Mouse (Mus musculus) limb, embryonic 10.5 days (tissue): ENCODE results near the gene Olfr141. TPM values are rescaled to one million over a fixed set of nuclear protein-coding genes. Genes with fewer than 3 reads are reported as not detected.

Experiments
- DNase-seq: peaks from one replicate; pipeline ENCODE4 v3.0.0-alpha.2; 2017; ENCODE audit warnings: low spot score
- H3K27ac ChIP-seq: fragments of 300-500 bp; sonication (generic); 2 replicates; pipeline ENCODE4 v1.5.1; 2016; ENCODE audit warnings: mild to moderate bottlenecking
- H3K27me3 ChIP-seq: fragments of 300-500 bp; sonication (generic); 2 replicates; pipeline ENCODE4 v1.6.1; 2016; ENCODE audit warnings: low read depth, mild to moderate bottlenecking; ENCODE audit not compliant: poor library complexity, severe bottlenecking
- H3K36me3 ChIP-seq: fragments of 300-500 bp; sonication (generic); 2 replicates; pipeline ENCODE4 v1.6.1; 2016; ENCODE audit warnings: mild to moderate bottlenecking, moderate library complexity
- H3K4me1 ChIP-seq: fragments of 300-500 bp; sonication (generic); 2 replicates; pipeline ENCODE4 v1.6.1; 2016
- H3K4me3 ChIP-seq: fragments of 300-500 bp; sonication (generic); 2 replicates; pipeline ENCODE4 v1.5.1; 2016; ENCODE audit warnings: mild to moderate bottlenecking, moderate library complexity
- H3K9me3 ChIP-seq: fragments of 300-500 bp; sonication (generic); replicated peaks from 2 replicates; pipeline ENCODE4 v1.6.1; 2016; ENCODE audit warnings: mild to moderate bottlenecking
- WGBS: fragments of 180-500 bp; shearing (Covaris S2); methylation state at CpG from one replicate; pipeline ENCODE4 v1.1.7; 2016; 5-methylcytosine and 5-hydroxymethylcytosine counted together
- polyA plus RNA-seq: library from polyadenylated mRNA; unstranded; fragments of >200 nt; fragmentation: Nextera tagmentation; extraction: Ambion mirVana; gene quantifications from 2 replicates; pipeline ENCODE4 v1.2.1, GENCODE M21; 2016

Olfr141 gene
- polyA plus RNA-seq, result not detected in 2 replicates

- Histone ChIP-seq H3K27me3 (no peaks in the 10 kb centered on the region), H3K27ac (no peak within 1 kb of the TSS), H3K4me3 (no peak within 1 kb of the TSS), H3K9me3 (no peaks in the 10 kb centered on the region), H3K4me1 (no peaks in the 10 kb centered on the region), H3K36me3 (no peaks in the 10 kb centered on the region)
- DNase-seq, result no peak
Observed at GRCm38 (mm10) chr2:86809918-86810317, at the start of gene Olfr141. TSS of gene Olfr141 (minus strand) at chr2:86810018.

- Histone ChIP-seq H3K27me3 (no peaks in the 10 kb centered on the region), H3K4me3 (no peak within 1 kb of the TSS), H3K9me3 (no peaks in the 10 kb centered on the region), H3K27ac (no peak within 1 kb of the TSS), H3K4me1 (no peaks in the 10 kb centered on the region), H3K36me3 (no peaks in the 10 kb centered on the region)
- DNase-seq, result no peak
- 90% methylated on average over 3 of the region's 3 CpGs for WGBS
Observed at GRCm38 (mm10) chr2:86851596-86851995, 41.8 kb upstream of the Olfr141 start, which contains the start of gene Olfr1095. TSS of gene Olfr1095 (minus strand) at chr2:86851696.

- no peaks in the 10 kb centered on the region for H3K36me3 ChIP-seq
- no peak within 1 kb of the TSS for H3K4me3 ChIP-seq
- no peaks in the 10 kb centered on the region for H3K9me3 ChIP-seq
- no peaks in the 10 kb centered on the region for H3K4me1 ChIP-seq
- no peaks in the 10 kb centered on the region for H3K27me3 ChIP-seq
- H3K27ac ChIP-seq, result no peak within 1 kb of the TSS
- no peak for DNase-seq
Observed at GRCm38 (mm10) chr2:86824363-86824762, 14.5 kb upstream of the Olfr141 start, which contains the start of gene Olfr1094. TSS of gene Olfr1094 (plus strand) at chr2:86824663.

GRCm38 (mm10) chr2:86782179-86782578 is 27.6 kb downstream of the Olfr141 start, which contains the start of gene Olfr1093:
TSS of gene Olfr1093 (plus strand) at chr2:86782479.
- no peaks in the 10 kb centered on the region for H3K36me3 ChIP-seq
- no peak within 1 kb of the TSS for H3K27ac ChIP-seq
- H3K9me3 ChIP-seq, result no peaks in the 10 kb centered on the region
- H3K4me3 ChIP-seq, result no peak within 1 kb of the TSS
- no peaks in the 10 kb centered on the region for H3K4me1 ChIP-seq
- no peak for DNase-seq
- H3K27me3 ChIP-seq, result no peaks in the 10 kb centered on the region
- WGBS, result 85% methylated on average over 2 of the region's 2 CpGs

- DNase-seq, result no peak
- Histone ChIP-seq H3K9me3 (no peaks in the 10 kb centered on the region), H3K4me3 (no peak overlapping the region), H3K27me3 (no peaks in the 10 kb centered on the region), H3K27ac (no peak overlapping the region), H3K4me1 (no peaks in the 10 kb centered on the region), H3K36me3 (no peaks in the 10 kb centered on the region)
- 96% methylated on average over 6 of the region's 6 CpGs for WGBS
Observed at GRCm38 (mm10) chr2:86761050-86761449, 48.8 kb downstream of the Olfr141 start.

- Histone ChIP-seq H3K27ac (no peak within 1 kb of the TSS), H3K4me3 (no peak within 1 kb of the TSS), H3K36me3 (no peaks in the 10 kb centered on the region), H3K9me3 (no peaks in the 10 kb centered on the region), H3K27me3 (no peaks in the 10 kb centered on the region), H3K4me1 (no peaks in the 10 kb centered on the region)
- DNase-seq, result no peak
- WGBS, result 92% methylated on average over 1 of the region's 1 CpGs
Observed at GRCm38 (mm10) chr2:86758893-86759292, 50.9 kb downstream of the Olfr141 start, which contains the start of gene Olfr1090. TSS of gene Olfr1090 (minus strand) at chr2:86758993.

Other genes with a start within 250 kb of the Olfr141 start
- gene Olfr1082, start 211.1 kb downstream of the Olfr141 start, polyA plus RNA-seq, result not detected in 2 replicates
- gene Olfr1084, start 170.3 kb downstream of the Olfr141 start, polyA plus RNA-seq, result not detected in 2 replicates
- gene Olfr1085, start 148.0 kb downstream of the Olfr141 start, polyA plus RNA-seq, result not detected in 2 replicates
- not detected in 2 replicates for gene Olfr1086, start 129.9 kb downstream of the Olfr141 start, polyA plus RNA-seq
- not detected in 2 replicates for gene Olfr1087, start 111.6 kb downstream of the Olfr141 start, polyA plus RNA-seq
- not detected in 2 replicates for gene Olfr1089, start 76.3 kb downstream of the Olfr141 start, polyA plus RNA-seq
- gene Olfr1090, start 51.0 kb downstream of the Olfr141 start, polyA plus RNA-seq, result not detected in 2 replicates
- gene Olfr1093, start 27.5 kb downstream of the Olfr141 start, polyA plus RNA-seq, result not detected in 2 replicates
- not detected in 2 replicates for gene Olfr1094, start 14.6 kb upstream of the Olfr141 start, polyA plus RNA-seq
- not detected in 2 replicates for gene Olfr1095, start 41.7 kb upstream of the Olfr141 start, polyA plus RNA-seq
- gene Gm13723, start 64.8 kb upstream of the Olfr141 start, polyA plus RNA-seq, result not detected in 2 replicates
- gene Olfr1097, start 82.2 kb upstream of the Olfr141 start, polyA plus RNA-seq, result not detected in 2 replicates
- gene Olfr1098, start 114.5 kb upstream of the Olfr141 start, polyA plus RNA-seq, result not detected in 2 replicates
- not detected in 2 replicates for gene Olfr1099, start 150.7 kb upstream of the Olfr141 start, polyA plus RNA-seq
- not detected in 2 replicates for gene Olfr1100, start 169.9 kb upstream of the Olfr141 start, polyA plus RNA-seq
- gene Olfr1101, start 181.2 kb upstream of the Olfr141 start, polyA plus RNA-seq, result not detected in 2 replicates
- gene Olfr1102, start 188.4 kb upstream of the Olfr141 start, polyA plus RNA-seq, result not detected in 2 replicates
- not detected in 2 replicates for gene Olfr1104, start 217.1 kb upstream of the Olfr141 start, polyA plus RNA-seq
- gene Olfr1105, start 226.5 kb upstream of the Olfr141 start, polyA plus RNA-seq, result not detected in 2 replicates
- not detected in 2 replicates for gene Olfr1106, start 242.3 kb upstream of the Olfr141 start, polyA plus RNA-seq